Mouse (Mus musculus) ES-Bruce4 (cell line): ENCODE measurements at regions not wholly inside any gene's neighbourhood (a gene's known extent, or its start where the extent isn't known, plus 50 kb on each side); places are given as distances from the start of the nearest gene placed in this dataset.

ENCODE experiments used
- H3K27ac ChIP-seq: 2 replicates; pipeline ENCODE4 v1.5.1; 2012; ENCODE audit warnings: low read length, inconsistent platforms; ENCODE audit not compliant: insufficient read depth
- H3K27me3 ChIP-seq: 2 replicates; pipeline ENCODE4 v1.6.1; 2012; ENCODE audit warnings: mild to moderate bottlenecking, low read length, inconsistent platforms; ENCODE audit not compliant: control insufficient read depth, poor library complexity, insufficient read depth, severe bottlenecking
- H3K36me3 ChIP-seq: 2 replicates; pipeline ENCODE4 v1.6.1; 2012; ENCODE audit warnings: inconsistent platforms, mild to moderate bottlenecking, low read length, moderate library complexity; ENCODE audit not compliant: control insufficient read depth, poor library complexity, insufficient read depth, severe bottlenecking
- H3K4me1 ChIP-seq: one replicate; pipeline ENCODE4 v1.8.1; 2011; ENCODE audit warnings: low read length; ENCODE audit not compliant: control insufficient read depth, insufficient read depth
- H3K4me3 ChIP-seq: 2 replicates; pipeline ENCODE4 v1.5.1; 2011; ENCODE audit warnings: low read depth, mild to moderate bottlenecking, low read length
- H3K9ac ChIP-seq: 2 replicates; pipeline ENCODE4 v1.6.1; 2012; ENCODE audit warnings: low read depth, mild to moderate bottlenecking, inconsistent platforms; ENCODE audit not compliant: poor library complexity, severe bottlenecking
- H3K9me3 ChIP-seq: replicated peaks from 2 replicates; pipeline ENCODE4 v1.6.1; 2012; ENCODE audit warnings: mild to moderate bottlenecking, low read length, inconsistent platforms; ENCODE audit not compliant: control insufficient read depth, poor library complexity, insufficient read depth, severe bottlenecking
- CTCF ChIP-seq: IDR thresholded peaks from one replicate; pipeline ENCODE4 v1.8.1; 2011; ENCODE audit warnings: low read depth, low read length
- EP300 ChIP-seq: IDR thresholded peaks from 2 replicates; pipeline ENCODE4 v1.6.1; 2011; ENCODE audit warnings: low read depth, low read length; ENCODE audit not compliant: insufficient read depth
- POLR2A ChIP-seq: IDR thresholded peaks from one replicate; pipeline ENCODE4 v1.8.1; 2011; ENCODE audit warnings: low read length; ENCODE audit not compliant: insufficient read depth

DNA sequence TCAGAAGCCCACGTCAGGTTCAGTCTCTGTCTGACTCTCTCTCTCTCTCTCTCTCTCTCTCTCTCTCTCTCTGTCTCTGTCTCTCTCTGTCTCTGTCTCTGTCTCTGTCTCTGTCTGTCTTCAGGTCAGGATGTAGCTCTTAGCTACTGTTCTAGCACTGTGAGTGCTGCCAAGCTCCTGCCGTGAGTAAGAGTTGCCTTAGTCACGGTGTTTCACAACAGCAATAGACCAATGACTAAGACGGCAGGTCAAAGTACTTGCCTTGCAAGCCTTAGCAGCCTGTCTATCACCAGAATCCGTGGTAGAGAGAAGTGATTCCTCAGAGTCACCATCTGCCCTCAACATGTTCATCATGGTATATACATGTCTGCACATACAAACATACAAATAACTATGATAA, 107.1 kb upstream of the Rreb1 start:
- Histone ChIP-seq H3K4me3 (no peak overlapping the region), H3K27me3 (no peaks in the 10 kb centered on the region; the same call in 1 of the 2 replicates), H3K36me3 (no peaks in the 10 kb centered on the region), H3K9me3 (no peaks in the 10 kb centered on the region), H3K9ac (no peak overlapping the region), H3K27ac (no peak overlapping the region), H3K4me1 (no peaks in the 10 kb centered on the region)
- no peak for TF ChIP-seq EP300
- no peak for TF ChIP-seq CTCF

- no peaks in the 10 kb centered on the region for H3K9me3 ChIP-seq
- TF ChIP-seq EP300: no peak
- no peak for TF ChIP-seq POLR2A
- TF ChIP-seq CTCF: no peak
- no peak overlapping the region for H3K4me3 ChIP-seq
- no peaks in the 10 kb centered on the region for H3K27me3 ChIP-seq
- H3K27ac ChIP-seq: no peak overlapping the region
- H3K9ac ChIP-seq: no peak overlapping the region
- H3K4me1 ChIP-seq: no peaks in the 10 kb centered on the region
- H3K36me3 ChIP-seq: no peaks in the 10 kb centered on the region
Measured at GRCm38 (mm10) chr13:37674676-37675350, 103.4 kb upstream of the Rreb1 start.

DNA sequence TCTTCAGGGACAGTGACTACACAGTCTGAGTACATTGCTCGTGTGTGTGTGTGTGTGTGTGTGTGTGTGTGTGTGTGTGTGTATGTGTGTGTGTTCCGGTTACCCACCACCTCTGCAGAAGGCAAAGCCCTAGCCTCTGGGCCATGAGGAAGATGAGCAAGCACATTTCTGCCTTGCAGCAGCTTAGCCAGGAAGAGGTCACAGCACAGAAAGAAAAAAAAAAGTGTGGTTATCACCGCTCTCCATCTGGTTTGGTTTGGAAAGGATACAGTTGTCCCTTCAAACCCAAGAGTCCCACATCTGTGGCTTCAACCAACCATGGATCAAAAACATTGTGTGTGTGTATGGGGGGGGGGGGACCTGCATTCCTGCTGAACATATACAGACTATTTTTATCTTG, 102.5 kb upstream of the Rreb1 start:
- Histone ChIP-seq H3K27me3 (no peaks in the 10 kb centered on the region), H3K27ac (no peak overlapping the region), H3K4me1 (no peaks in the 10 kb centered on the region), H3K36me3 (no peaks in the 10 kb centered on the region), H3K4me3 (no peak overlapping the region), H3K9me3 (no peaks in the 10 kb centered on the region), H3K9ac (no peak overlapping the region)
- TF ChIP-seq CTCF: no peak
- no peak for TF ChIP-seq POLR2A
- no peak for TF ChIP-seq EP300

DNA sequence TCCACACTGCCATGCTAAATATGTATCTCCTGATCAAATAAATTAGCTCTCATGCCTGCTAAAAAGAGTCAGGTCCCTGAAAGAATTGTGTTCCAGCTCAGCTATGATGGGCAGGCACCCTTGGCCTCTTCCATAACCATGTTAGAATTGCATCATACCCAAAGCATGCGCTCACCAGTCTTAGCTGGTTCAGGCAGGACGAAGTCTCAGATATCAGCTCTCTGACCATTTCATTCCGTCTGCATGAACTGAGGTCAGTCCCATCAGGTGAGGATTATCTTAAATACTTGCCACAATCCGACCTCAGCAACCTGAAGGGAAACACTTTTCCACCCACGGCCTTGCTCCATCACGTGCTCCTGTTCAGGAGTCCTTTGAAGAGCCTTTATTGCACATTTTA, 101.3 kb upstream of the Rreb1 start:
- Histone ChIP-seq H3K27ac (no peak overlapping the region), H3K36me3 (no peaks in the 10 kb centered on the region)
- TF ChIP-seq EP300: no peak

GRCm38 (mm10) chr13:37678251-37678650, 99.9 kb upstream of the Rreb1 start:
- no peak overlapping the region for H3K4me3 ChIP-seq
- no peaks in the 10 kb centered on the region for H3K9me3 ChIP-seq
- H3K36me3 ChIP-seq: no peaks in the 10 kb centered on the region
- no peak overlapping the region for H3K9ac ChIP-seq
- TF ChIP-seq CTCF (no peak), POLR2A (no peak), EP300 (no peak)
- no peaks in the 10 kb centered on the region for H3K4me1 ChIP-seq
- H3K27ac ChIP-seq: no peak overlapping the region
- H3K27me3 ChIP-seq: no peaks in the 10 kb centered on the region

More for the DNA sequence above, 101.3 kb upstream of the Rreb1 start:
- H3K4me1 ChIP-seq: no peaks in the 10 kb centered on the region
- H3K4me3 ChIP-seq: no peak overlapping the region
- no peak overlapping the region for H3K9ac ChIP-seq
- H3K9me3 ChIP-seq: no peaks in the 10 kb centered on the region
- no peaks in the 10 kb centered on the region for H3K27me3 ChIP-seq

DNA sequence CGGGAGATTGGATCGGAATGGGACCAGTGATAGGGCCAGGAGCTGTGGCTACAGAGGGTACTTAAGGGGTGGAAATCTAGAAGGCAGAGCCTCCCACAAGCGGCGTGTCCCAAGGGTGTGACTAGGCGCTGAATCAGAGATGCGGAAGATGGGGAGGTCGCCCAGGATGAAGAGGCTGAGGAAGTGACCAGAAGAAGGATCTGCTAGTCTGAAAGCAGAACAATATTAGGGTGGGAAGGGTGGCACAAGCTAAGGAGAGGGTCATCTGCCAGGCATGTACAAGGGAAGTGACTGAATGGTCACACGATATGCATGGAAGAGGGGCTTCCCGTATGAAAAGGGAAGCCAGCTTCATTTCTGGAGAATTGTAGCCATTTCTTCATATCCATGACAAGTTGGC, 99.4 kb upstream of the Rreb1 start:
- no peak overlapping the region for H3K9ac ChIP-seq
- no peak for TF ChIP-seq CTCF
- H3K9me3 ChIP-seq: no peaks in the 10 kb centered on the region
- no peaks in the 10 kb centered on the region for H3K27me3 ChIP-seq
- H3K4me1 ChIP-seq: no peaks in the 10 kb centered on the region
- H3K36me3 ChIP-seq: no peaks in the 10 kb centered on the region
- no peak overlapping the region for H3K27ac ChIP-seq
- H3K4me3 ChIP-seq: no peak overlapping the region
